Mouse (Mus musculus) cerebellum, adult 11-12 months (tissue): Measurements from ENCODE around the gene Slc1a5.

Source experiments
- DNase-seq: peaks from one replicate; pipeline ENCODE4 v3.0.0; 2022

Slc1a5 gene

GRCm38 (mm10) chr7:16780825-16781554 is at the start of gene Slc1a5:
Slc1a5 (plus strand) TSS chr7:16781340.
- peak; percentile 34 for DNase-seq

DNA sequence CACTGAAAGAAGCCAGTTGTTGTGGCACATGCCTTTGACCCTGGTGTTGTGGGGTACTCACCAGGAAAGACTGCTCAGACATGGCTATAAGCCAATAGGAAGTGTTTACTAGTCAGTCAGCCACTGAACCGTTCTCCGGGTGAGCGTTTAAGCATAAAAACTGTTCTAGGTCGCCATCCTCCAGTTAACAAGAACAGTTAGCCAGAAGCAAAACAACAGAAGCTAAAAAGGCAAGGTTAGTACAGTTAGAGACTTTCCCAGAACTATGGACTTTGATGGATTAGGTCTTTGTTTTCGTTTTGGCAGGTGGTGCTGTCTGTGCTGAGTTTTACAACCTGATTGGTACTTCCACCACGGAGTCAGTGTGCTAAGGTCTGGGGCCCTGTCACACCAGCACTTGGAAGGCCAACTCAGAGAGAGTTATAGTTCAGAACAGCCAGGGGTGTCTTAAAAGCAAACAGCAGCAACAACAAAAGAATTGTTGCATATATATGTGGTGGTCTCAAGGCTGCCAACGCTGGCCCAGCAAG is 49.2 kb upstream of the Slc1a5 start:
- DNase-seq: no peak

DNA sequence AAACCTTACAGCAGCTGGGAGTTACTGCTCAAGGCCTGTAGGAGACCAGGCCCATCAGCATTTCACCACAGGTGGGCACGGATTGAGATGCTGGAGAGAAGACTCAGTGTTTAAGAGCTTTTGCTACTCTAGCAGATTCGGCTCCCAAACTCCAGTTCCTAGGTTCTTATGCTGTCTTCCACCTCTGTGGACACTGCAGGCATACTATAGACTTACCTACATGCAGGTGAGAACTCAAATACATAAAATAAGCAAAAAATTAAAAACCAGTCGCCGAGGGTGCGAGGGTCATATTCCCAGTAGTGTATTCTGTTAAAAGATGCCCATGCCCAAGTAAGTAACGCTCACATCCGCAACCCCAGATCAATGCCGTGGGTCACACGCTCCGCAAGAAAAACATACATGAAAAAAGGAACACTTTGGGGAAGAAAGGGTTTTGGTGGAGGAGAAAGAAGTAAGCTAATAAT is 43.5 kb upstream of the Slc1a5 start:
- DNase-seq: peak; percentile 60

GRCm38 (mm10) chr7:16738073-16738696 is 43.0 kb upstream of the Slc1a5 start, which contains the start of gene Ap2s1:
Ap2s1 (plus strand) TSS chr7:16738410.
- DNase-seq: peak; percentile 98

GRCm38 (mm10) chr7:16739056-16739604 is 42.0 kb upstream of the Slc1a5 start:
- peak; percentile 56 for DNase-seq

GRCm38 (mm10) chr7:16745373-16745772 is 35.8 kb upstream of the Slc1a5 start:
- DNase-seq: no peak

DNA sequence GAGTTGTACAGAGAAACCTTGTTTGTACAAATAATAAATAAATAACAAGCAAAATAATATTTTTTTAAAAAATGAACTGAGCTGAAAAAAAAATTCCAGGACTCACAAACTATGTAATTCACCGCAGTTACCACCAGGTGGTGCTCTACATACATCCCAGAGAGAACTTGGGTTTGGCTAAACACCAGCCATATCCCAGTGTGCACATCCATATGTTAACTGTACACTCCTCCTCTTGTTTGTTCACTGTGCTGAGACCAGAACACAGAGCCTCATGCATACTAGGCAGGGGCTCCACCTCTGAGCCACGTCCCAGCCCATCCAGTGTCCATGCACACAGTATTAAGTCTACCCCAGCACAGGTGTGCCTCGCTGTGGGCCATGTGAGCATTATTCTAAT is 35.0 kb upstream of the Slc1a5 start:
- DNase-seq: no peak

DNA sequence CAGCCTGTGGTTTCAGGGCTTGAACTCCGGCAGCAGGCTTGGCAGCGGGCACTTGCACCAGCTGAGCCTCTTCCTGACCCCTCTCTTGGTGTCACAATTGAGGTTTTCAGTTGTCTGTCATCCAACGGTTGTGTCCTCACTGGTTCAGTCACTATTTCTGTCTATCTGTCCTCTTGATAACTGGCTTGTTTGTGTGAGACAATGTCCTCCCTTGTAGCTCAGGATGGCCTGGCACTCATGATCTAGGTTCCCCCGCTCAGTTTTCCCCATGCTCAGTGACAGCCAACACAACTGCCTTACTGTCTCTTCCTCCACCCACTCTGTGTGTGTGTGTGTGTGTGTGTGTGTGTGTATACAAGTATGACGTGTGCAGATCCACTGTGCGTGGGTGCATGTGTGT is 33.5 kb upstream of the Slc1a5 start:
- no peak for DNase-seq

- no peak for DNase-seq
Observed at GRCm38 (mm10) chr7:16752016-16752415, 29.1 kb upstream of the Slc1a5 start.

DNA sequence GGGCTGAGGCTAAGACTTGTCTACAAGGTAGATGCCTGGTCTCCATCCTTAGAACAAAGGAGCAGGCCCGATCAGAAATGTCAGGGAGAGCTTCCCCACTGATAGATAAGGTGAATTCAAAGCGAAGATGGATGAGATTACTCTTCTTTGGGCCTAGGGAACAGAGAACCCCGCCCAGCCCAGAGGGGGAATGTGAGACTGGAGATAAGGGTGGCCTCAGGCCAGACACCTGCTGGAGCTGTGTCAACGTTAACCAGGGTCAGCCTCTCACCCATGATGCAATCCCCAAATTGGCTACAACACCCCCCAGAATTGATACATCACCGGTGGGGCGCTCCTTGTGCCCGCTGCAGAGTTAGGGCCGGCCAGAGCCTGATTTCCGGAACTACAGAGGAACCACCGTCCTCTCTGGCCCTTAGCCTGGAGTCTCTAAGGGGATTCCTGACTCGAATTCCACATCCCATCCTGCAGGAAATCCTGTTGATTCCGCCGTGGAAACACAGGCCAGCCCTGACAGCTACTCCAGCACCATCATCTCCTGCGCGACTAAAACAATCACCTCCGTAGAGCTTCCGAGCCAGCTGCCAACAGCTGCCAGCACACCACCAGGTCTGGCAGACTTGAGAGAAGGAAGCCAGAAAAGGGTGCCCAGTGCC is 25.6 kb upstream of the Slc1a5 start:
- no peak for DNase-seq

- no peak for DNase-seq
Observed at GRCm38 (mm10) chr7:16758872-16759574, 22.1 kb upstream of the Slc1a5 start.

- no peak for DNase-seq
Observed at GRCm38 (mm10) chr7:16760292-16760691, 20.8 kb upstream of the Slc1a5 start.

GRCm38 (mm10) chr7:16761005-16761481 is 20.1 kb upstream of the Slc1a5 start:
- DNase-seq: no peak

GRCm38 (mm10) chr7:16761630-16762029 is 19.5 kb upstream of the Slc1a5 start:
- DNase-seq: no peak

GRCm38 (mm10) chr7:16763463-16764218 is 17.5 kb upstream of the Slc1a5 start:
- no peak for DNase-seq

DNA sequence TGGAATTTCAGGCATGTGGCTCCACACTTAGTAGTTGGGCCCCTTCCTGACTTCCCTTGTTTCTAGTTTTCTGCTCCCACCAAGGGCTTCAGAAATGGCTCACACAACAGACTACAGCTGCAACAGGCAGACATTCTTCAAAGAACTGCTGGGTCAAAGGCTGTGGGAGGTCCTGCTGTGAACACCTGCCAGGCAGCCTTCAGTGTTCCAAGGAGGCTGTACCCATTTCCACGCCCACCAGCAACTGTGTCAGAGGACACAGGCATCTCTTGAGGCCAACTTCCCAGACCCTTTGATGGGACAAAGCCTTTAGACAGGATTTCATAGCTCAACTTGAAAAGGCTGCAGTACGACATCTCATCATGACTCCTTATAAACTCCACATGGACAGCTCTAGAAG is 14.7 kb upstream of the Slc1a5 start:
- no peak for DNase-seq

GRCm38 (mm10) chr7:16775888-16776287 is 5.3 kb upstream of the Slc1a5 start:
- DNase-seq: no peak

- DNase-seq: no peak
Observed at GRCm38 (mm10) chr7:16780076-16780475, 1.1 kb upstream of the Slc1a5 start.

- DNase-seq: no peak
Observed at GRCm38 (mm10) chr7:16781555-16781815, 345 bp downstream of the Slc1a5 start.

DNA sequence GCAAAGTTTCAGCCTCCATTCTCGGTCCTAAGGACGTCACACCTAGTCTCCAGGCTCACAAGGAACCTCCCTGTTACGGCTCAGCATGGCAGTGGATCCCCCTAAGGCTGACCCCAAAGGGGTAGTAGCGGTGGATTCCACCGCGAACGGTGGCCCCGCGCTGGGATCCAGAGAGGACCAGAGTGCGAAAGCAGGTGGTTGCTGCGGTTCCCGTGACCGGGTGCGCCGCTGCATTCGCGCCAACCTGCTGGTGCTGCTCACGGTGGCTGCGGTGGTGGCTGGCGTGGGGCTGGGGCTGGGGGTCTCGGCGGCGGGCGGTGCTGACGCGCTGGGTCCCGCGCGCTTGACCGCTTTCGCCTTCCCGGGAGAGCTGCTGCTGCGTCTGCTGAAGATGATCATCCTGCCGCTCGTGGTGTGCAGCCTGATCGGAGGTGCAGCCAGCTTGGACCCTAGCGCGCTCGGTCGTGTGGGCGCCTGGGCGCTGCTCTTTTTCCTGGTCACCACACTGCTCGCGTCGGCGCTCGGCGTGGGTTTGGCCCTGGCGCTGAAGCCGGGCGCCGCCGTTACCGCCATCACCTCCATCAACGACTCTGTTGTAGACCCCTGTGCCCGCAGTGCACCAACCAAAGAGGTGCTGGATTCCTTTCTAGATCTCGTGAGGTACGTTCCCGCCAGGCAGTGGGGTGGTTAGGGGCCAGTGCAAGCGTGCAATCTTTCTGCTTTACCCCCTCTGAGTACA is 845 bp downstream of the Slc1a5 start:
- DNase-seq: no peak

- DNase-seq: no peak
Observed at GRCm38 (mm10) chr7:16782555-16783125, 1.5 kb downstream of the Slc1a5 start.
